Mouse (Mus musculus) embryonic facial prominence, embryonic 14.5 days (tissue): Measurements from ENCODE around the gene Smyd3. TPM values are rescaled to one million over a fixed set of nuclear protein-coding genes. Genes with fewer than 3 reads are reported as not detected.

Experiments used
- ATAC-seq: fragments of 200-750 bp; cut with Nextera tagmentation; 2 replicates; pipeline ENCODE4 v1.8.0; 2017; ENCODE audit warnings: low read depth, moderate number of reproducible peaks, moderate TSS enrichment
- DNase-seq: peaks from one replicate; pipeline ENCODE4 v3.0.0-alpha.2; 2015; ENCODE audit warnings: low spot score
- H3K27ac ChIP-seq: fragments of 300-500 bp; sonication (generic); replicated peaks from 2 replicates; pipeline ENCODE4 v1.5.1; 2014; ENCODE audit warnings: low read depth, mild to moderate bottlenecking, low read length, moderate library complexity
- H3K27me3 ChIP-seq: fragments of 300-500 bp; sonication (generic); replicated peaks from 2 replicates; pipeline ENCODE4 v1.6.1; 2014; ENCODE audit warnings: low read length; ENCODE audit not compliant: control insufficient read depth, insufficient read depth
- H3K36me3 ChIP-seq: fragments of 300-500 bp; sonication (generic); 2 replicates; pipeline ENCODE4 v1.6.1; 2014; ENCODE audit warnings: low read length, mixed read lengths; ENCODE audit not compliant: control insufficient read depth, insufficient read depth
- H3K4me1 ChIP-seq: fragments of 300-500 bp; sonication (generic); 2 replicates; pipeline ENCODE4 v1.6.1; 2014; ENCODE audit warnings: antibody characterized with exemption, low read length; ENCODE audit not compliant: control insufficient read depth, insufficient read depth
- H3K4me2 ChIP-seq: fragments of 300-500 bp; sonication (generic); 2 replicates; pipeline ENCODE4 v1.6.1; 2014; ENCODE audit warnings: low read depth, mild to moderate bottlenecking, low read length, moderate library complexity, mixed read lengths
- H3K4me3 ChIP-seq: fragments of 300-500 bp; sonication (generic); 2 replicates; pipeline ENCODE4 v1.5.1; 2014; ENCODE audit warnings: low read depth, mild to moderate bottlenecking, low read length
- H3K9ac ChIP-seq: fragments of 300-500 bp; sonication (generic); 2 replicates; pipeline ENCODE4 v1.6.1; 2014; ENCODE audit warnings: low read depth, mild to moderate bottlenecking, low read length, moderate library complexity, mixed read lengths
- H3K9me3 ChIP-seq: fragments of 300-500 bp; sonication (generic); 2 replicates; pipeline ENCODE4 v1.6.1; 2016; ENCODE audit warnings: low read length; ENCODE audit not compliant: control insufficient read depth
- WGBS: fragments of 180-500 bp; shearing (Covaris S2); extraction: QIAGEN DNeasy Blood & Tissue Kit; methylation state at CpG from one replicate; pipeline ENCODE4 v1.1.7; 2014; 5-methylcytosine and 5-hydroxymethylcytosine counted together
- polyA plus RNA-seq: library from polyadenylated mRNA; unstranded; fragments of >200 nt; fragmentation: Nextera tagmentation; extraction: Ambion mirVana; gene quantifications from 2 replicates; pipeline ENCODE4 v1.2.1, GENCODE M21; 2014

Smyd3 gene
- polyA plus RNA-seq, 1 experiment from 2014 or later, result 16.7 TPM

DNA sequence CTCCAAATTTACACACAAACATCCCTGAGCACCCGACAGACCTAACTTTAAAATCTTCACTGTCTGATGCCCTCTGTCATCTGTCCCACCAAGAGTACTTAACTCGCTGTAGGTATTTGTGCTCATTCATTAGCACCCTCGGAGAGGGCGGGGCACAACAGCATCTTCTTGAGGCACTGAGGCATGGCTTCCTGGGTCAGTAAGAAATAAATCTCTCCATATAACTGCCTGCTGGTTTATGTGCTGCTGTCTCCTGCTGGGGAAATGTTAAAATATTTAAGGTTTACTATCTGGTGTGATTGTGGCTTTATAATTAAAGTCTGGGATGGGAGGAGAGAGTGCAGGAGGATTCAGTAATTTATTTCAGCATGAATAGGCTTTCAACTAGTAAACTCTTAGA is 320.7 kb downstream of the Smyd3 start:
- Histone ChIP-seq H3K27ac (peak overlapping the region; percentile 84), H3K4me1 (peaks cover 23% of the 10 kb centered on the region), H3K9ac (no peak overlapping the region), H3K36me3 (no peaks in the 10 kb centered on the region), H3K27me3 (no peaks in the 10 kb centered on the region), H3K9me3 (no peaks in the 10 kb centered on the region), H3K4me3 (no peak overlapping the region), H3K4me2 (no peak overlapping the region)
- no peak for DNase-seq
- no peak for ATAC-seq
- WGBS, result 81% methylated on average over 4 of the region's 4 CpGs

DNA sequence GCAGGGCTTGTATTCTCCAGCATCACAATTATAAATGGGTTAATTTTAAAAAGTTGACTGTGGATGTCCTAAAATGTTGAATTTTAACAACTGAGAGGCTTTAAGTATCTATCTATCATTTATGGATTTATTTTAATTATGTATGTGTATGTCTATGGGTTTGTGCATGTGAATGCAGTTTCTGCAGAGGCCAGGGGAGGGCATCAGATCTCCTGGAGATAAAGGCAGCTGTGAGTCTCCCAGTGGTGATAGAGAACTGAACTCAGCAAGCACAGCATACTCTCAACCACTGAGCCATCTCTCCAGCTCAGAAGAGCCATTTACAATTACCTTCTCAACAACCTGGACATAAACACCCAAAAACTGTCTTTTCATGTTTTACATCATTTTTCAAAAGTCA is 321.4 kb downstream of the Smyd3 start:
- no peak overlapping the region for H3K9ac ChIP-seq
- H3K4me2 ChIP-seq, result no peak overlapping the region
- H3K4me3 ChIP-seq, result no peak overlapping the region
- H3K27ac ChIP-seq, result no peak overlapping the region
- H3K36me3 ChIP-seq, result no peaks in the 10 kb centered on the region
- DNase-seq, result no peak
- no peaks in the 10 kb centered on the region for H3K9me3 ChIP-seq
- no peak for ATAC-seq
- peaks cover 19% of the 10 kb centered on the region for H3K4me1 ChIP-seq
- H3K27me3 ChIP-seq, result no peaks in the 10 kb centered on the region

DNA sequence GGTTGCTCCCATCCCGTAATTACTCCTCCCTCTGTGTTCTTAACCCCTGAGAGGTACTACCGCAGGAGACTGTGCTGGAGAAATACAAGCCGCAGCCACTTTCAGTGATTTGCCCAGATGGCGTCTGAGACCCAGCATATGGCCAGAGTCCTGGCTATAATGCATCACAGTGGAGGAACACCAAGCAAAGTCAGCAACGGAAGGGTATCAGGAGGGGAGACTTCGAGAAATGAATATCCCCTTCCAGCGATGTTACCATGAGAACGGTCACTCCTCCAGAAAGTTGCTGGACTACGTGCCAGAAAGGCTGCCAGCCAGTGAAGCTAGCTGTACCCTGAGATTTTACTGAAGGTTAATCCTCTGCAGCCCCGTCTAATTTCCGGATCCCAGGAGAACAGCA is 325.1 kb downstream of the Smyd3 start:
- ATAC-seq, result no peak; the same call in 1 of the 2 replicates
- no peak overlapping the region for H3K4me3 ChIP-seq
- H3K36me3 ChIP-seq, result no peaks in the 10 kb centered on the region
- no peak overlapping the region for H3K27ac ChIP-seq
- WGBS, result 79% methylated on average over 11 of the region's 11 CpGs
- H3K27me3 ChIP-seq, result no peaks in the 10 kb centered on the region
- H3K9ac ChIP-seq, result no peak overlapping the region
- peaks cover 11% of the 10 kb centered on the region; the same call in 1 of the 2 replicates for H3K4me1 ChIP-seq
- DNase-seq, result no peak
- no peaks in the 10 kb centered on the region for H3K9me3 ChIP-seq
- H3K4me2 ChIP-seq, result no peak overlapping the region

DNA sequence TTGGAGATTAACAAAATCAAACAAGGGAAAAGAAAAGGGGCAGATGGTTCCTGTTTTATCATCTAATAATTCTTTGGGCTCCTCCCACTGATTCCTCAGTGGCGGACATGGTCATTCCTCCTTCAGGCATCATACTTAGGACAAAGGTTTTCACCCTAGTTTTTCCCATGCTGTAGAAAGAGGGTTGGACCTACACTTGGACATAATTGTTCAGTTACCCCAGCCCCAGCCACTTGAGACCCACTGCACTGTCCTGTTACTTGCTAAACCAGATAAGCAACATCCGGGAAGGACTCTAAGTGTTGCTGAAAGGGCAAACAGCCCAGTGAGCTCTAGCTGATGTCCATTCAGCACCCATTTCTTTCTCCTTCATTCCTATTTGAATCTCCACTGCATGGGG is 327.0 kb downstream of the Smyd3 start:
- Histone ChIP-seq H3K9me3 (no peaks in the 10 kb centered on the region), H3K4me1 (0 out of 2 replicates have a peak, but pooled peaks cover 4% of the 10 kb centered on the region), H3K27ac (no peak overlapping the region), H3K4me2 (no peak overlapping the region), H3K27me3 (no peaks in the 10 kb centered on the region), H3K9ac (no peak overlapping the region), H3K36me3 (no peaks in the 10 kb centered on the region), H3K4me3 (no peak overlapping the region)
- DNase-seq (no peak), ATAC-seq (no peak)
- 67% methylated on average over 2 of the region's 2 CpGs for WGBS

DNA sequence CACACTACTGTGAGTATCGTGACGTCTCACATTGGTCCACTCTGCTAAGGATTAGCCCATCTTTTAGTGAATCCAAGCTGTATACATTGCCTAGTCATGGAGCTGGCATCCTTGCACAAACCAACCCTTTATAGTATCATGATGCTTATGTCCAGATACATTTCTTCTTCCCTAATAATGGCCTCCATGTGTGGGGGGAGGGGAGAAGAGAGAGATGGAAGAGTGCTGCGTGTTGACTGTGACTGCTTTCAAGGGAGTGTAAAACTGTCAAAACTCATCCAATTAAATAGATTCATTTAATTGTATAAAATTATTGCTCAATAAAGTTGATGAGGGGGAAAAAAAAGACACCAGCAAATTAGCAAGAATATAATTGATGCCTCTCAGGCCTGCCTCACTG is 330.7 kb downstream of the Smyd3 start:
- H3K27ac ChIP-seq, result no peak overlapping the region
- H3K9me3 ChIP-seq, result no peaks in the 10 kb centered on the region
- H3K4me3 ChIP-seq, result no peak overlapping the region
- no peaks in the 10 kb centered on the region for H3K36me3 ChIP-seq
- H3K9ac ChIP-seq, result no peak overlapping the region
- H3K27me3 ChIP-seq, result no peaks in the 10 kb centered on the region
- no peak overlapping the region for H3K4me2 ChIP-seq
- H3K4me1 ChIP-seq, result 0 out of 2 replicates have a peak, but pooled peaks cover 4% of the 10 kb centered on the region
- ATAC-seq (no peak), DNase-seq (no peak)
- WGBS, result 85% methylated on average over 3 of the region's 3 CpGs

DNA sequence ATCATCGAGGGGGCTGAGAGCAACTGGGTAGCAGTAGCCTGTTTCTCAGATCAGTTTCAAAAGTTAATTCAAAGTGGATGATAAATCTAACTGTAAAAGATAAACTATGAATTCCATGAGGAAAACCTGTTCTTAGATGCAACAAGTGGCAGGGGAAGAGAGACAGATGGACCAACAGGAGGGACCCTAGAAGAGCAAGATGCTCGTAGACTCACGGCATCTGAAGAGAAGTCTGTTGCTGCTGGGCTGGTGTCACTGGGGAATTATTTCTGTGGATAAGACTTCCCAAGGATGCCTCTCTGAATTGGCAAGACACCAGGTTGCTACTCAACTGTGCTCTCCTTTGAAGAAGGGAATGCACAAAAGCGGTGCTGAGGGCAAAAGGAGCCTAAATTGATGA is 333.2 kb downstream of the Smyd3 start:
- no peaks in the 10 kb centered on the region for H3K4me1 ChIP-seq
- no peak overlapping the region for H3K4me3 ChIP-seq
- ATAC-seq, result no peak
- H3K36me3 ChIP-seq, result no peaks in the 10 kb centered on the region
- no peaks in the 10 kb centered on the region for H3K27me3 ChIP-seq
- H3K4me2 ChIP-seq, result no peak overlapping the region
- DNase-seq, result no peak
- H3K9ac ChIP-seq, result no peak overlapping the region
- 78% methylated on average over 4 of the region's 4 CpGs for WGBS
- H3K9me3 ChIP-seq, result no peaks in the 10 kb centered on the region
- H3K27ac ChIP-seq, result no peak overlapping the region

DNA sequence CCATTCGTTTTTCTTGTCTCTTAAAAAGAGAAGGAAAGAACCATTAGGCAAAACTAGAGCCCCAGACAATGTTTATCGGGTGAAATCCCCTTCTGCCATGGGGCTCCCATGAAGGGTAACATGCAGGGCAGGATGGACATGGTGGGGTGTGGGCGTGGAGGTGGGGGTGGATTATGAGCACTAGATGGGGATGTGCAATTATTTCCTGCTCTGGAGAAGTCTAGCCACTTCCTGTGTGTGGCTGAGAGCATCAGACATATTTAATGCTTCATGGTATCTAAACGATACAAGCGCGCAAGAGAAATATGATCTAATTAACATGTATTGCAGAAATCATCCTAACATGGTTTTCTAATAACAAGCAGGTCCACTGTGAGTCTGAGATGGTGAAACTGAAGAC is 334.3 kb downstream of the Smyd3 start:
- ATAC-seq (no peak), DNase-seq (no peak)
- Histone ChIP-seq H3K4me3 (no peak overlapping the region), H3K27ac (no peak overlapping the region), H3K9me3 (no peaks in the 10 kb centered on the region), H3K4me1 (no peaks in the 10 kb centered on the region), H3K36me3 (no peaks in the 10 kb centered on the region), H3K27me3 (no peaks in the 10 kb centered on the region), H3K4me2 (no peak overlapping the region), H3K9ac (no peak overlapping the region)
- WGBS, result 80% methylated on average over 6 of the region's 6 CpGs

DNA sequence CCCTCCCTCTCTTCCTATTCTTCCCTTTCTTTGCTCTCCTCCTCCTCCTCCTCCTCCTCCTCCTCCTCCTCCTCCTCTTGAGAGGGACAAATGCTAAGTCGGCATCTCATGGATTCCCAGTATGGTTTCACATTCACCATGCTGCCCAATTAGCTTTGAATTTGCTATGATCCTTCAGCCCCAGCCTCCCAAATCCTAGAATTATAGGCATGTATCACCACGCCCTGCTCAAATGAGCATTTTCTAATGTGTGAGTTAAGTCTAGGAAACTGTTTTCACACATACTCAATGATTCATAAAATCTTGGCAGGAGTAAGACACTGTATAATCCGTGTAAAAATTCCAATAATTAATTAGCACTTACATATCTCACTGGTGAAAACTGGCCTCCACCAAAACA is 337.3 kb downstream of the Smyd3 start:
- no peak overlapping the region for H3K4me3 ChIP-seq
- H3K4me2 ChIP-seq, result no peak overlapping the region
- no peaks in the 10 kb centered on the region for H3K9me3 ChIP-seq
- WGBS, result 72% methylated on average over 3 of the region's 3 CpGs
- no peak overlapping the region for H3K27ac ChIP-seq
- H3K27me3 ChIP-seq, result no peaks in the 10 kb centered on the region
- DNase-seq (no peak), ATAC-seq (no peak)
- H3K36me3 ChIP-seq, result no peaks in the 10 kb centered on the region
- peaks cover 17% of the 10 kb centered on the region for H3K4me1 ChIP-seq
- no peak overlapping the region for H3K9ac ChIP-seq

DNA sequence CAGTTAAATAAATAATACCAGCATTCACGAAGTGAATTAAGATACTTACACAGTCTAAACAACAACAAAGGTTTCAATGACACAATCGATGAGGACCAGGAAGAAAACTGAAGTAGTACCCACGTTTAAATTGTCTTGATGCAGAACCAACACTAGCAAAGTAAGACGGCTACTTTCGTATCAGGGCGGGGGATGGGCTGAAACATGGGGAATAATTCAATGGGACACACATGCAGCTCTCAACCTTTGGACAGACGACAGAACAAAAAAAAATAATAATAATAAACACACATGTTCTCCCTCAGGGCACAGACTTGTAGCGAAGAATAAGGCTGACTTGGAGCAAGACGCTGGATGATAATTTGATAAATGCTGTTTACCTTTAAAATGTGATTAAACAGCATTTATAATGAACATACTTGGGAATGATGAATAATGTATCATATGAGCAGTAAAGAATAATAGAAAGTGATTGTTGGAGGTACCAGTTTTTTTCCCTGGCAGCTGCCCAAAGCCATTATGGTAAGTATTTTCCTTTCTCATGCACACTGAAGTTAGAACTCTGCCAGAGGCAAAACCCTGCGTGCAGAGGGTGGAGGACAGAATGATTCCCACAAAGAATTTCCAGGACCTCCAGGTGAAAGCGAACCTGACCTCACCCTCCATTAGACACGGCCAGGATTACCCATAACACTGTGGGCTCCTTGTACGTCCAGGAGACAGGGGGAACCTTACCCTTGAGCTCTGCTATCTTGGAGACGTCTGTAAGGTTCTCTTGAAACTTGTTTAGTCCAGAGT is 340.8 kb downstream of the Smyd3 start:
- H3K4me1 ChIP-seq, result peaks cover 17% of the 10 kb centered on the region
- H3K4me3 ChIP-seq, result no peak overlapping the region
- peak; percentile 47; the same call in 1 of the 2 replicates for ATAC-seq
- H3K36me3 ChIP-seq, result no peaks in the 10 kb centered on the region
- no peaks in the 10 kb centered on the region for H3K9me3 ChIP-seq
- H3K27me3 ChIP-seq, result no peaks in the 10 kb centered on the region
- H3K4me2 ChIP-seq, result peak overlapping the region; percentile 4; the same call in 1 of the 2 replicates
- 0 out of 2 replicates have a peak overlapping the region, but pooled peaks have one; percentile 67 for H3K27ac ChIP-seq
- peak; percentile 67 for DNase-seq
- H3K9ac ChIP-seq, result no peak overlapping the region
- WGBS, result 40% methylated on average over 14 of the region's 14 CpGs
